ENCODE assay signal across 1 mouse cellular context in the genomic region with DNA sequence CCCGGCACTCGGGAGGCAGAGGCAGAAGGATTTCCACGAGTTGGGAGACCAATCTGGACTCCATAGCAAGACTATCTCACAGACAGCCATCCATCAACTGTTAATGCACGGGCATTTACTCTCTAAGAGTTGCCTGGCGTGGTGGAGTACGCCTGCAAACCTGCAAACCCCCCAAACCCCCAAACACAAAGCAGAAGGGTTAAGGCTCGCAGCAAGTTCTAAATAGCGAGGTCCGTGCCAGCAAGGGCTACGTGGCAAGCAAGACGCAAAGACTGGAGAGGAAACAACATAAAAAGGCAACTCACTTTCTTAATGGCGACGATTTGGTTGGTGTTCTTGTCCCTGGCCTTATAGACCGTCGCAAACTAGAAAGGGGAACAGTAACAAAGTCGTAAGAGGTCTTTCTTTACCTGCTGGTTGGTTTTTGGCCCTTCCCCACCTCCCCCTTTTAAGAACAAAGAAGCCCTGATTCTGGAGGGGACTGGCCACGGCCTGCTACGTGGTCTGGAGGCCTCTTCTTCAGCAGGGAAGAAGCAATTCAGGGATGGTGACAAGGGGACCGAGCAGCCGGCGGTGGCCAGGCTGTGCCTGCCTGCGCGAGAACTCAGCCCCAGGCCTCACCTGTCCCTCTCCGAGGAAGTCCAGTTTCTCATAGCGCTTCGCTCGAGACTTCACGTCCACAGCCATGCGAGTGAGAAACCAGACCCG.
TF ChIP-seq lines count a peak whose summit lies in the region.

No protein-coding gene starts in this region.

TF ChIP-seq in CH12.LX, 34 proteins besides CTCF, POLR2A, EP300 and RAD21:
- no peak for TF ChIP-seq MAZ (IDR thresholded peaks at IDR 0.05; ENCODE audit: low read depth, low read length)
- TF ChIP-seq E2F4 (IDR thresholded peaks at IDR 0.05; ENCODE audit: insufficient replicate concordance, low read depth, low read length): no peak
- no peak for TF ChIP-seq HCFC1 (IDR thresholded peaks at IDR 0.05; ENCODE audit: low read depth, low read length)
- TF ChIP-seq MEF2A (IDR thresholded peaks at IDR 0.05; ENCODE audit: borderline replicate concordance, low read depth, low read length): no peak
- no peak for TF ChIP-seq NELFE (IDR thresholded peaks at IDR 0.05; ENCODE audit: low read depth, low read length)
- no peak for TF ChIP-seq SIN3A (IDR thresholded peaks at IDR 0.05; ENCODE audit: low read length)
- TF ChIP-seq MXI1 (IDR thresholded peaks at IDR 0.05; ENCODE audit: low read depth, low read length): no peak
